Mouse (Mus musculus) bone marrow macrophage, adult 2 months (primary cell): Measurements from ENCODE around the gene Cep70. TPM values are rescaled to one million over a fixed set of nuclear protein-coding genes. Genes with fewer than 3 reads are reported as not detected.

Experiments used
- H3K27ac ChIP-seq: 2 replicates; pipeline ENCODE4 v1.5.1; 2012; ENCODE audit warnings: low read depth, low read length; ENCODE audit not compliant: insufficient read depth
- H3K4me1 ChIP-seq: 2 replicates; pipeline ENCODE4 v1.6.1; 2012; ENCODE audit warnings: low read length; ENCODE audit not compliant: control insufficient read depth, insufficient read depth
- H3K4me3 ChIP-seq: 2 replicates; pipeline ENCODE4 v1.5.1; 2012; ENCODE audit warnings: mild to moderate bottlenecking, low read length, moderate library complexity; ENCODE audit not compliant: insufficient read depth
- CTCF ChIP-seq: IDR thresholded peaks from 2 replicates; pipeline ENCODE4 v1.5.1; 2012; ENCODE audit warnings: low read depth, mild to moderate bottlenecking, low read length, moderate library complexity
- POLR2A ChIP-seq: IDR thresholded peaks from 2 replicates; pipeline ENCODE4 v1.6.1; 2012; ENCODE audit warnings: mild to moderate bottlenecking, low read depth, low read length, borderline replicate concordance
- polyA plus RNA-seq: library from polyadenylated mRNA; stranded (reverse); fragments of >200 nt; gene quantifications from 2 replicates; pipeline ENCODE4 v1.2.4, GENCODE M21; 2012; ENCODE audit not compliant: missing spikeins, insufficient read depth, insufficient read length

Gene Cep70
- 19.3 and 21.8 TPM in 2 replicates for polyA plus RNA-seq

DNA sequence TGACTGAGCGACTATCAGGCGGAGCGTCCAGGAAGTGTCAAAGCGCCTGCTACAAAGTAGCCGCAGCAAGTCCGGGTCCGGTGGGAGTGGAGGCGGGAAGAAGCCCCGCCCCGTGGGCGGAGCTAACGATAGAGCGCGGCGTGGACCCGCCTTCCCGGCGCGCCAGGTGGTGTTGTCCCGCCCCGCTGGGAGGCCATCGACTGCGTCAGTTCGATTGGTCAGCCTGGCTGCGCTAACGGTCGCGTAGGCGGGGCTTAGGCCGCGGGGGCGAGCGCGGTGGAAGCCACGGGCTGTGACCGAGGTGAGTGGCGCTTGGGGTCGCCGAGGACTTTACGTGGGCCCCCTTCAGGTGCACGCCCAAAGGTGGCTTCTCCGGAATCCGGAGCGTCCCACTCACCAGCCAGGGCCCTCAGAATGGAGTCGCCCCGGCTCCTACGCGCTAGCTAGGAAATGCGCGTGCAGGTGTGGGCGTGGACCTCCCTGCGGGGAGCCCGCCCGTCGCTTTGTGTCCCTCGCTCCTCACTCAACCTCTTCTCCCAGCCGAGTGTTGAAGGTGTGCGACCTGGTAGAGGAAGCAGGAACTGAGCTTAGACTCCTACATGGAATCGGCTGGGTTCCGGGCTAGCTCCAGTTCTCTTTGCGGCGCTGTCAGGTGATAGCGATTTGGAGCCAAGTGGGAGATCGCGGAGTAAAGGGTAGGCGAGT is at the start of gene Cep70:
TSS of gene Cep70 (plus strand) at position 178 of the 705 bp plus-strand sequence.
- peaks cover 19% of the 10 kb centered on the region for H3K4me1 ChIP-seq
- H3K4me3 ChIP-seq, result peak within 1 kb of the TSS; percentile 87
- TF ChIP-seq POLR2A (no peak), CTCF (no peak)

DNA sequence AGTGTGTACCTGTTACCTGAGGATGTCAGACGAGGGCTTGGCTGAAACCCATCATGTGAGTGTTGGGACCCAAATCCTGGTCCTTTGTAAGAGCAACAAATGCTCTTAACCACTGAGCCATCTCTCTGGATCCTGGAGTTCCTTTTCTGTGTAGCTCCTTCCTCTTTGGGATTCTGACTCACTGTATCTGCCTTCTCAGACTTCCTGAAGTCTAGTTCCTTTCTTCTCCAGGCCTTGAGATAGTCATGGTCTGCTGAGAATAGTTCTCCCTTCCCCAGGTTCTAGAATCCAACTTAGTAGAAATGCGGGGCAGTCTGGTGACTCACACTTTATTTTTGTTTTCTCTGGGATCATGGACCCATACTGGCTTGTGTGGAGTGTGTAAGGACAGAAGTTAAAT is 30.5 kb upstream of the Cep70 start:
- peak overlapping the region; percentile 59 for H3K27ac ChIP-seq
- no peak overlapping the region for H3K4me3 ChIP-seq
- TF ChIP-seq CTCF (no peak), POLR2A (no peak)
- H3K4me1 ChIP-seq, result peaks cover 44% of the 10 kb centered on the region

More for the DNA sequence above, at the start of gene Cep70:
- peak within 1 kb of the TSS; percentile 30 for H3K27ac ChIP-seq

DNA sequence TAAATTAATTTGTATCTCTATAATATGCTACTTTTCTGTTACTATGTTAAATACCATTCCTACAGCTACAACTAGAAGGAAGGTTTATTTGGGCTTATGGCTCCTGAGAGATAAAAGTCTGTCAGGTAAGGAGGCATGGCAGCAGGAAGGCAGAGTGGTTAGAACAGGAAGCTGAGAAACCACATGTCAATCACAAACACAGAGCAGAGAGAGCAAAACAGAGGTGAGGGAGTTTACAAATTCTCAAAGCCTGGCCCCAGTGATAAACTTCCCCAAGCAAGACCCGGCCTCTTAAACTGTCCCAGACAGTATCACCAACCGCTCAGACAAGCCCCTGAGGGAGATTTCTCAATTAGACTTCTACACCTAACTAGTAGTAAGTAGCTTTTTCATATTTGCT is 27.0 kb upstream of the Cep70 start:
- Histone ChIP-seq H3K4me1 (peaks cover 38% of the 10 kb centered on the region), H3K4me3 (no peak overlapping the region), H3K27ac (no peak overlapping the region)
- TF ChIP-seq POLR2A, result no peak

DNA sequence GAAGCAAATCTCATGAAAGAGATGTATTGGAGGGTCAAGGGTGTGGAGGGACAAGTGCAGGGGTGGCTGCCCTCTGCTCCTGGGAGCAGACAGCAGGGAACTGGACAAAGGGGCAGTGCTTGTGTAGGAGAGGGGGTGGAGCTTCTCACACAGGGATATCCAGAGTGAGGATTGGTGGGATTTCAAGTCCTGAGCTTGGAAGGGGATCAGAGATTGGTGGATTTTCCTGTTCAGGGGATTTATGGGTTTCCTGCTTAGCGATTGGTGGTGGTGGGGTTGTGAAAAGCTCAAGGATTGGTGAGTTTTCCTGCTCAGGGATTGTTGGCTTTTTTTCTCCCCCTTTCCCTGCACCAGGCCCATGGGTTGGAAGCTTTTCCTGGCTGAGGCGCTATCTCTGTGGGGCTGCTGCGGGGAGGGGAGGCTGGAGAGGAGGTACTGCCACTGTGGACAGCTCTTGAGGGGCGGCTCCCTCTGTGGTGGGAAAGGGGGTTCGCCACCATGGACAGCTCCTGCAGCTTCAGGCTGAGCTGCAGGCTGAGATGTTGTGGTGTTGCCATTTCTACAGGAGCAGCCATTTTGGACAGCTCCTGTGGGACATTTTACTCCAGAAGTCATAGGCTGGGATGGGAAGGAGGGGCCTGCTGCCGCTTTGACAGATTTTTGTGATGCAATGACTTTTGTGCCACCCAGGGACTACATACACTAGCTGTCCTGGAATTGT is 25.0 kb upstream of the Cep70 start:
- TF ChIP-seq CTCF (no peak), POLR2A (no peak)
- Histone ChIP-seq H3K4me3 (no peak overlapping the region), H3K27ac (no peak overlapping the region), H3K4me1 (peaks cover 22% of the 10 kb centered on the region)

DNA sequence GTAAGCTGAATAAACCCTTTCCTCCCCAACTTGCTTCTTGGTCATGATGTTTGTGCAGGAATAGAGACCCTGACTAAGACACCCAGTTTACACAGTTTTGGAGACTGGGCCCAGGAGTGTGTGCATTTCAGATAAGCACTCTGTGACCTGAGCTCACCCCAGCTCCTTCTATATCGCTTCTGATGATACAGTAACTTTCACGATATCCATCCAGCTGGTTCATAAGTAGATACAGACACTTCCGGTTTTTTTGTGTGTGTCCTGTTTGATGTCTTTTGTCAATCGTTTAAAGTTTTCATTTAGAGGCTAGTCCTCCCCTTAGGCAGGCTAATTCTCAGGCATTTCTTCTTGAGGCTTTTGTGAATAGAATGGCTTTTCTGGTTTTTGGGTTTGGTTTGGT is 21.5 kb upstream of the Cep70 start:
- Histone ChIP-seq H3K4me1 (peaks cover 2% of the 10 kb centered on the region; the same call in 1 of the 2 replicates), H3K27ac (no peak overlapping the region), H3K4me3 (no peak overlapping the region)
- TF ChIP-seq CTCF, result no peak
- TF ChIP-seq POLR2A, result no peak

DNA sequence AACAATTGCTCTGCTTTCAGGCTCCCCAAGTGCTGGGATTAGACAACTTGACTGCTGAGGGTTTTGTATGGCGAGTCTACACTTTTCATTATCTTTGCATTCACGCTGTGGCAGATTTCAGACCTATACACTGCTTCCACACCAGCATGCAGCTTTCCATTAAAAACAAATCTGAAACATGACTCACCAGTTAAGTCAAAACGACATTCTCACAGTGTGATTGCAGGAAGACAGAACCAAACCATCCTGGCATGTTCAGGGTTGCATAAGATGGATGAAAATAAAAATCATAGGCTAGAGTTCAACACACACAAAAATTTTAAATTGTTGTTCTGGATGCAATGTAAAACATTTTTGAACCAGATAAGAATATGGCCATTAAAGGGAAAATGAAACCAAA is 18.6 kb upstream of the Cep70 start:
- Histone ChIP-seq H3K4me3 (no peak overlapping the region), H3K27ac (no peak overlapping the region), H3K4me1 (peaks cover 2% of the 10 kb centered on the region; the same call in 1 of the 2 replicates)
- TF ChIP-seq POLR2A (no peak), CTCF (no peak)

DNA sequence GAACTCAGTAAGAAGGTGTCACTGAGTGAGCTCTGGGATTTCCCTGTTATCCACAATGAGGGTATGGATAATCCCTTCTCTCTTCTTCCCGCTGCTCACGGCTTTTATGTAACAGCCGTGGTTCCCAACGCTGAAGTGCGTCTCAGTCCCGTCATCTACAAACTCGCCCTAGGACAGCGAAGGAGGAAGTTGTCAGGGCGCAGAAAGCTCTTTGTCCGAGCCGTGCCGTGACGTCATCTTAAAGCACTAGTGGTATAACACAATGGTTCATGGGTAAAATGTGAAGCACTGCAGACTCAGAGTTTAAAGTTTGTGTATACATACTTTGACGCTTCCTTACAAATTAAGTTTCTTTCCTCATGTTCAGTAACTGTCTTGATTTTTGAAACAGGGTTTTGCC is 13.7 kb upstream of the Cep70 start:
- TF ChIP-seq POLR2A (no peak), CTCF (no peak)
- no peak overlapping the region for H3K27ac ChIP-seq
- H3K4me1 ChIP-seq, result peaks cover 2% of the 10 kb centered on the region; the same call in 1 of the 2 replicates
- no peak overlapping the region for H3K4me3 ChIP-seq

DNA sequence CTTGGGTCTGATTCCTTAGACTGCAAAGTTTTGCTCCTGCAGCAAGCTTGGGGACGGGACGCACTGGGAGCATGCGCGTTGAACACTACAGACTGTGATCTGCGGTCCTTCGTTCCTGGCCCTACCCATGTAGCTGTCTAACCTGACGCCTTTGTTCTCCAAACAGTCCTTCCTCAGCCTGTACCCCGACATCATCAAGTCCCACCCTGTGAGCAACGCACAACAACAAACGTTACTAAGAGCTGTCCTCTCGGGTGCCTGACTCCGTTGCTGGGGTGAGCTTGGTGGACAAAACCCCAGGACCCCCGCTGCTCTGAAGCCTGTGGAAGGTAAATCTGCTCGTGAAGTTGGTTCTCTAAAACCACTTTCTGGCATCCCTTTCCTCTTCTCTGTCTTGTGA is 6.0 kb upstream of the Cep70 start, which contains the start of gene Faiml:
TSS of gene Faiml (minus strand) at position 101 of the 400 bp plus-strand sequence.
- no peak within 1 kb of the TSS for H3K27ac ChIP-seq
- TF ChIP-seq POLR2A (no peak), CTCF (no peak)
- no peak within 1 kb of the TSS for H3K4me3 ChIP-seq
- H3K4me1 ChIP-seq, result peaks cover 9% of the 10 kb centered on the region

DNA sequence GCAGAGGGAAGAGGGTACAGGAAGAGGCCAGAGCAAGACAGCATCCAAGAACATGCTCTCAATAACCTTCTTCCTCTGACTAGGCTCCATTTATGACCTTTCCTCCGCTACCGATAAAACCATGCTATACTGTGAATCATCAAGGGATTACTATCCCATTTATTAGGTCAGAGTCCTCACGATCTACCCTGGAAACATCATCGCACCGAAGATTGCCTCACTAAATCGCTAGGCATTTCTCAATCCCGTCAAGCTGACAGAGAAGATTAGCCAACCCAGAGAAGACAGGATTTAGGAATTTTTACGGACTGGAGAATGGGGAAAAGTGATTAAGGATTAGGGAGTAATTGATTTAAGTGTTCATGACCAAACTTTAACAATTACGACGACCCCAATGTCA is 4.9 kb upstream of the Cep70 start:
- H3K27ac ChIP-seq, result no peak overlapping the region
- peaks cover 13% of the 10 kb centered on the region for H3K4me1 ChIP-seq
- no peak overlapping the region for H3K4me3 ChIP-seq
- TF ChIP-seq CTCF, result no peak
- no peak for TF ChIP-seq POLR2A

DNA sequence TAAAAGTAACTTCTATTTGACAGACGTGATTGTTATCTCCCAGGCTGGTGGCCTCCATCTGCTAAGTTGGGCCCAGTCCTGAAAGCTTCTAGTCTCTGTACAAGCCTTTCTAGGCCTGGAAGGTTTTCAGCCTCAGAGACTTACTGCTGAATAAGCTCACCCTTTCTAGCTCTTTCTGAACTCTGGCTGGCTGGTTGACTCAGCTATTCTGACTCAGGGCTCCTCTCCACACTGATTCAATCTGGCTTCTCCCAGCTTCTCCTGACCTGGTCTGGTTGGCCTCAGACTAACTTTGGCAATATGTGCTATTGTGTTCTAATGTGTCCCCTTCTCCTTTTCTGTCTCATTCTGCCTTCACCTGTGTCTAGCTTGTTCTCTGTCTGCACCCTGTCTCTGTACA is 3.9 kb upstream of the Cep70 start:
- Histone ChIP-seq H3K4me1 (peaks cover 14% of the 10 kb centered on the region), H3K4me3 (no peak overlapping the region), H3K27ac (no peak overlapping the region)
- TF ChIP-seq POLR2A, result no peak
- TF ChIP-seq CTCF, result no peak

DNA sequence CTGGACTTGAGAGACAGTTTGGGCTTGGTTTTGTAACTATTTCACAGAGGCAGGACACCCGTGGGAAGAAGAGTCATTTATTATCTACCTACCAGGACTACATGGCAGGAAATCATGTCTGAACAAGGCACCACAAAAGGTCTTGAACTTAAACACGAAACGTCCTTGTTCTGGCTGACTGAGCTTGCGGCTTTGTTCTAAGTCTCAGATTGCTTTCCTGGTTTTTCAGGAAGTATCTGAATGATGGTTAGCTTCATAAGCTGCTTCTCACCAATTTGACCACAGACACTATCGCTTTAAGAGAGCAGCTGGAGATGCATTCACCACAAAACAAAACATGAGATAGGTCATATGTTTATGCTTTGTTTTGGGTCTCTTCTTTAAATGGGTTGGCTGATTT is 2.6 kb upstream of the Cep70 start:
- TF ChIP-seq POLR2A, result no peak
- TF ChIP-seq CTCF, result no peak
- no peak overlapping the region for H3K4me3 ChIP-seq
- H3K27ac ChIP-seq, result peak overlapping the region; percentile 27; the same call in 1 of the 2 replicates
- peaks cover 15% of the 10 kb centered on the region for H3K4me1 ChIP-seq
